Mouse (Mus musculus): ENCODE measurements around the gene Wfdc11. TPM values are rescaled to one million over a fixed set of nuclear protein-coding genes. Genes with fewer than 3 reads are reported as not detected.
"Not testable (repeated sequence)": the region's sequence is repeated elsewhere in the genome, so short reads cannot be mapped to it uniquely, and the experiment has no call there.

Gene Wfdc11
- not detected for total RNA-seq (2018; cell fraction: chromatin; rRNA removed)
- total RNA-seq (2018; cell fraction: cytosol; rRNA removed) = not detected
- total RNA-seq (2018; cell fraction: nucleus; rRNA removed) = not detected
- polyA plus RNA-seq (2018) = not detected in 3 replicates

- H3K27ac ChIP-seq = no peak within 1 kb of the TSS
- H3K36me3 ChIP-seq (ENCODE audit: inconsistent target) = no peaks in the 10 kb centered on the region
- no peaks in the 10 kb centered on the region for H3K79me2 ChIP-seq (ENCODE audit: inconsistent target)
- no peak within 1 kb of the TSS for H3K4me3 ChIP-seq (ENCODE audit: inconsistent target)
- 78% methylated on average over 7 of the region's 7 CpGs for WGBS (ENCODE audit: missing documents)
Measured at GRCm38 (mm10) chr2:164673987-164674386, at the start of gene Wfdc11. TSS of gene Wfdc11 (minus strand) at chr2:164674087.

- H3K4me3 ChIP-seq (ENCODE audit: inconsistent target) = no peak overlapping the region
- WGBS (ENCODE audit: missing documents) = 80% methylated on average over 4 of the region's 4 CpGs
- no peak overlapping the region for H3K27ac ChIP-seq
- H3K36me3 ChIP-seq (ENCODE audit: inconsistent target) = no peaks in the 10 kb centered on the region
- H3K79me2 ChIP-seq (ENCODE audit: inconsistent target) = no peaks in the 10 kb centered on the region
Measured at GRCm38 (mm10) chr2:164723276-164723675, 49.4 kb upstream of the Wfdc11 start.

- not testable (repeated sequence) for H3K4me3 ChIP-seq (ENCODE audit: inconsistent target); H3K79me2 ChIP-seq (ENCODE audit: inconsistent target); H3K27ac ChIP-seq; H3K36me3 ChIP-seq (ENCODE audit: inconsistent target)
- WGBS (ENCODE audit: missing documents) = 90% methylated on average over 10 of the region's 23 CpGs
Measured at GRCm38 (mm10) chr2:164716194-164716786, 42.4 kb upstream of the Wfdc11 start.

GRCm38 (mm10) chr2:164715005-164715404 is 41.1 kb upstream of the Wfdc11 start, which contains the start of gene Spint5:
TSS of gene Spint5 (plus strand) at chr2:164715305.
- Histone ChIP-seq H3K4me3 (ENCODE audit: inconsistent target) (no peak within 1 kb of the TSS), H3K79me2 (ENCODE audit: inconsistent target) (no peaks in the 10 kb centered on the region), H3K36me3 (ENCODE audit: inconsistent target) (no peaks in the 10 kb centered on the region), H3K27ac (no peak within 1 kb of the TSS)
- WGBS (ENCODE audit: missing documents) = 87% methylated on average over 6 of the region's 6 CpGs

- WGBS (ENCODE audit: missing documents) = 96% methylated on average over 14 of the region's 14 CpGs
- Histone ChIP-seq H3K36me3 (ENCODE audit: inconsistent target) (no peaks in the 10 kb centered on the region), H3K27ac (no peak overlapping the region)
Measured at GRCm38 (mm10) chr2:164705991-164706390, 32.1 kb upstream of the Wfdc11 start.

GRCm38 (mm10) chr2:164705328-164705727 is 31.4 kb upstream of the Wfdc11 start:
- WGBS (ENCODE audit: missing documents) = 92% methylated on average over 6 of the region's 6 CpGs
- H3K36me3 ChIP-seq (ENCODE audit: inconsistent target) = no peaks in the 10 kb centered on the region
- H3K79me2 ChIP-seq (ENCODE audit: inconsistent target) = no peaks in the 10 kb centered on the region
- H3K27ac ChIP-seq = no peak overlapping the region
- no peak overlapping the region for H3K4me3 ChIP-seq (ENCODE audit: inconsistent target)

More at GRCm38 (mm10) chr2:164705991-164706390, 32.1 kb upstream of the Wfdc11 start:
- Histone ChIP-seq H3K4me3 (ENCODE audit: inconsistent target) (no peak overlapping the region), H3K79me2 (ENCODE audit: inconsistent target) (no peaks in the 10 kb centered on the region)

GRCm38 (mm10) chr2:164704235-164704634 is 30.3 kb upstream of the Wfdc11 start:
- no peaks in the 10 kb centered on the region for H3K79me2 ChIP-seq (ENCODE audit: inconsistent target)

GRCm38 (mm10) chr2:164701761-164702160 is 27.9 kb upstream of the Wfdc11 start:
- Histone ChIP-seq H3K27ac (no peak overlapping the region), H3K4me3 (ENCODE audit: inconsistent target) (no peak overlapping the region), H3K36me3 (ENCODE audit: inconsistent target) (no peaks in the 10 kb centered on the region), H3K79me2 (ENCODE audit: inconsistent target) (no peaks in the 10 kb centered on the region)
- WGBS (ENCODE audit: missing documents) = 93% methylated on average over 5 of the region's 5 CpGs

More at GRCm38 (mm10) chr2:164704235-164704634, 30.3 kb upstream of the Wfdc11 start:
- Histone ChIP-seq H3K27ac (no peak overlapping the region), H3K4me3 (ENCODE audit: inconsistent target) (no peak overlapping the region), H3K36me3 (ENCODE audit: inconsistent target) (no peaks in the 10 kb centered on the region)
- WGBS (ENCODE audit: missing documents) = 81% methylated on average over 5 of the region's 5 CpGs

- Histone ChIP-seq H3K27ac (no peak overlapping the region), H3K4me3 (ENCODE audit: inconsistent target) (no peak overlapping the region), H3K36me3 (ENCODE audit: inconsistent target) (no peaks in the 10 kb centered on the region), H3K79me2 (ENCODE audit: inconsistent target) (no peaks in the 10 kb centered on the region)
- WGBS (ENCODE audit: missing documents) = 74% methylated on average over 5 of the region's 5 CpGs
Measured at GRCm38 (mm10) chr2:164700959-164701358, 27.1 kb upstream of the Wfdc11 start.

GRCm38 (mm10) chr2:164698201-164698600 is 24.3 kb upstream of the Wfdc11 start, which contains the start of gene Spint4:
TSS of gene Spint4 (plus strand) at chr2:164698501.
- WGBS (ENCODE audit: missing documents) = 86% methylated on average over 4 of the region's 4 CpGs
- Histone ChIP-seq H3K27ac (no peak within 1 kb of the TSS), H3K4me3 (ENCODE audit: inconsistent target) (no peak within 1 kb of the TSS), H3K36me3 (ENCODE audit: inconsistent target) (no peaks in the 10 kb centered on the region), H3K79me2 (ENCODE audit: inconsistent target) (no peaks in the 10 kb centered on the region)

GRCm38 (mm10) chr2:164684807-164685206 is 10.9 kb upstream of the Wfdc11 start, which contains the start of gene Wfdc13:
TSS of gene Wfdc13 (plus strand) at chr2:164685107.
- no peak within 1 kb of the TSS for H3K27ac ChIP-seq
- no peaks in the 10 kb centered on the region for H3K79me2 ChIP-seq (ENCODE audit: inconsistent target)
- H3K4me3 ChIP-seq (ENCODE audit: inconsistent target) = no peak within 1 kb of the TSS
- no peaks in the 10 kb centered on the region for H3K36me3 ChIP-seq (ENCODE audit: inconsistent target)
- 44% methylated on average over 3 of the region's 3 CpGs for WGBS (ENCODE audit: missing documents)

- no peak overlapping the region for H3K4me3 ChIP-seq (ENCODE audit: inconsistent target)
- WGBS (ENCODE audit: missing documents) = 18% methylated on average over 3 of the region's 3 CpGs
- 0 out of 2 replicates have a peak overlapping the region, but pooled peaks have one; percentile 10 for H3K27ac ChIP-seq
- H3K36me3 ChIP-seq (ENCODE audit: inconsistent target) = no peaks in the 10 kb centered on the region
- no peaks in the 10 kb centered on the region for H3K79me2 ChIP-seq (ENCODE audit: inconsistent target)
Measured at GRCm38 (mm10) chr2:164679906-164680305, 6.0 kb upstream of the Wfdc11 start.

- Histone ChIP-seq H3K27ac (peak overlapping the region; percentile 10; the same call in 1 of the 2 replicates), H3K4me3 (ENCODE audit: inconsistent target) (no peak overlapping the region), H3K36me3 (ENCODE audit: inconsistent target) (no peaks in the 10 kb centered on the region), H3K79me2 (ENCODE audit: inconsistent target) (no peaks in the 10 kb centered on the region)
- 22% methylated on average over 18 of the region's 19 CpGs for WGBS (ENCODE audit: missing documents)
Measured at GRCm38 (mm10) chr2:164678848-164679625, 5.2 kb upstream of the Wfdc11 start.

GRCm38 (mm10) chr2:164676916-164677685 is 3.2 kb upstream of the Wfdc11 start:
- 91% methylated on average over 16 of the region's 16 CpGs for WGBS (ENCODE audit: missing documents)

More at GRCm38 (mm10) chr2:164676916-164677685, 3.2 kb upstream of the Wfdc11 start:
- H3K79me2 ChIP-seq (ENCODE audit: inconsistent target) = no peaks in the 10 kb centered on the region
- H3K4me3 ChIP-seq (ENCODE audit: inconsistent target) = no peak overlapping the region
- H3K36me3 ChIP-seq (ENCODE audit: inconsistent target) = no peaks in the 10 kb centered on the region
- H3K27ac ChIP-seq = no peak overlapping the region

Data from macrophage (primary cell).